8 mouse cellular contexts compared by ENCODE assay signal in the genomic region with DNA sequence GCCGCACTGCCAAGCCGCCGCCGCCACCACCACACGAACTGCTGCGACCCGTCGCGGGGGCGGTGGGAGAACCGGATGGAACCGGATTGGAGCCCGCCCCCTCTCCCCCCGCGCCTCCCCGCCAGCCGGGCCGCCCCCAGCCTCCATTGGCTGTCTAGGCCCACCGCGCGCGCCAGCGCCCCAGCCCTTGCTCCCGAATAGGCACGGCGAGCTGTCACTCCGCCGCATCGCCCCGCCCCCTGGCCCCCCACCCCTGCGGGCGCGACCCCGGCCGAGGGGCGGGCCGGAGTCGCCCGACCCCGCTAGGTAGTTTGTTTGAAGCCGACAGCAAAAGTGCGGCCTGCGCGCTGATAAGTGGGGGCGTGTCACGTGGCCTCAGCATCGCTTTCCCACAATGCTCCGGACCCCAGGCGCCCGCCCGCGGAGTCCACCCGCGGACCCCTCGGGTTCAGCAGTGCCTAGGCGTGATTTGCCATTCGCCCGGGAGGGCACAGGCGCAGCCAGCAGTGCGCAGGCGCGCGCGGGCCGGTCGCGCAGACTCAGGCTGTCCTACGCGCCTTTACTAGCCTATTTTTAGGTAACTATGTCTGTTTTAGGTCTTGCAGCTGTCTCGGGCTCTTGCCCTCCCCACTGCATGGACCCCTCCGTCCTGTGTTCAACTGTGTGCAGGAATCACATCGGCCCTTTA. TPM values are rescaled to one million over a fixed set of nuclear protein-coding genes. Genes with fewer than 3 reads are reported as not detected.
DNase-seq lines count a peak whose midpoint lies in the region; ATAC-seq lines count a peak whose summit lies in the region.

A gene (minus strand): TSS at position 73 of the 688 bp plus-strand sequence.

- WGBS in hindbrain, embryonic 15.5 days: under 1% methylated on average over 62 of the region's 72 CpGs

- peak within 1 kb of the TSS; percentile 92 for H3K4me2 ChIP-seq in hindbrain, embryonic 15.5 days

- peak within 1 kb of the TSS; percentile 86 for H3K9ac ChIP-seq in hindbrain, embryonic 15.5 days

- no peaks in the 10 kb centered on the region for H3K9me3 ChIP-seq in hindbrain, embryonic 15.5 days

- DNase-seq in R1 (ENCODE audit: low read depth, low spot score): peak; percentile 99
- DNase-seq in cerebellum, postnatal 25 days: peak; percentile 96 to 97
- DNase-seq in frontal cortex, postnatal 36 days (ENCODE audit: low spot score in 2 of 2): peak; percentile 94 to 96
- DNase-seq in left cerebral cortex, adult 11 months (ENCODE audit: low spot score): peak; percentile 96
- peak; percentile 97 to 99 for DNase-seq in lung, postnatal 4 days
- DNase-seq in retina, postnatal 7 days (ENCODE audit: low read depth, low spot score): peak; percentile 92
- peak; percentile 93 for DNase-seq in urinary bladder, adult 2 months (ENCODE audit: low spot score)

- H3K27me3 ChIP-seq in hindbrain, embryonic 15.5 days: no peaks in the 10 kb centered on the region

- H3K4me3 ChIP-seq in hindbrain, embryonic 15.5 days: peak within 1 kb of the TSS; percentile 90

- peaks cover 31% of the 10 kb centered on the region for H3K4me1 ChIP-seq in hindbrain, embryonic 15.5 days (replicated peaks)

- peaks cover 27% of the 10 kb centered on the region for H3K36me3 ChIP-seq in hindbrain, embryonic 15.5 days

- peak; percentile 98 for ATAC-seq in hindbrain, embryonic 15.5 days (ENCODE audit: low FRiP score, low read depth)

- H3K27ac ChIP-seq in hindbrain, embryonic 15.5 days (replicated peaks): peak within 1 kb of the TSS; percentile 100

RNA-seq across cellular contexts. Expression of the gene that starts here (rescaled TPM):
- polyA plus RNA-seq in hindbrain, embryonic 15.5 days (2015; fragmentation: Nextera tagmentation; extraction: Ambion mirVana): 284 and 324 TPM in 2 replicates
- 178 and 181 TPM in 2 replicates for polyA plus RNA-seq in urinary bladder, adult 2 months (2012; rRNA removed)

Comparison
In these comparisons a context has a peak if more than half of its experiments do, and no peak if none do; other contexts are left out.
1. Peak in every context shown above with its lines: DNase-seq, ATAC-seq, H3K4me3 ChIP-seq and H3K27ac ChIP-seq.